Mouse (Mus musculus) intestine, embryonic 14.5 days (tissue): ENCODE data around the gene Igf1r. TPM values are rescaled to one million over a fixed set of nuclear protein-coding genes. Genes with fewer than 3 reads are reported as not detected.
A peak's percentile ranks its signal among the peaks of the same experiment; 100 is the strongest.

Source experiments
- ATAC-seq: fragments of 200-750 bp; cut with Nextera tagmentation; replicated peaks from 2 replicates; pipeline ENCODE4 v1.8.0; 2017; ENCODE audit warnings: low read depth, moderate number of reproducible peaks, moderate TSS enrichment, moderate library complexity; ENCODE audit not compliant: low FRiP score, low TSS enrichment
- DNase-seq: peaks from one replicate; pipeline ENCODE4 v3.0.0-alpha.2; 2018; ENCODE audit warnings: low spot score
- H3K27ac ChIP-seq: fragments of 300-500 bp; sonication (generic); 2 replicates; pipeline ENCODE4 v1.5.1; 2014; ENCODE audit warnings: low read depth, mild to moderate bottlenecking, control low read depth
- H3K27me3 ChIP-seq: fragments of 300-500 bp; sonication (generic); replicated peaks from 2 replicates; pipeline ENCODE4 v1.6.1; 2014; ENCODE audit warnings: low read length, control low read depth; ENCODE audit not compliant: control insufficient read depth, insufficient read depth
- H3K36me3 ChIP-seq: fragments of 300-500 bp; sonication (generic); 2 replicates; pipeline ENCODE4 v1.6.1; 2014; ENCODE audit warnings: low read length, control low read depth; ENCODE audit not compliant: control insufficient read depth, insufficient read depth
- H3K4me1 ChIP-seq: fragments of 300-500 bp; sonication (generic); replicated peaks from 2 replicates; pipeline ENCODE4 v1.6.1; 2014; ENCODE audit warnings: low read length, control low read depth, mixed read lengths; ENCODE audit not compliant: control insufficient read depth, insufficient read depth
- H3K4me2 ChIP-seq: fragments of 300-500 bp; sonication (generic); 2 replicates; pipeline ENCODE4 v1.6.1; 2014; ENCODE audit warnings: low read length
- H3K4me3 ChIP-seq: fragments of 300-500 bp; sonication (generic); 2 replicates; pipeline ENCODE4 v1.5.1; 2014; ENCODE audit warnings: low read depth, low read length, control low read depth, mixed read lengths
- H3K9ac ChIP-seq: fragments of 300-500 bp; sonication (generic); 2 replicates; pipeline ENCODE4 v1.6.1; 2014; ENCODE audit warnings: mild to moderate bottlenecking, low read length
- H3K9me3 ChIP-seq: fragments of 300-500 bp; sonication (generic); 2 replicates; pipeline ENCODE4 v1.6.1; 2016; ENCODE audit warnings: low read length, control low read depth; ENCODE audit not compliant: control insufficient read depth
- WGBS: fragments of 180-500 bp; shearing (Covaris S2); extraction: QIAGEN DNeasy Blood & Tissue Kit; methylation state at CpG from one replicate; pipeline ENCODE4 v1.1.7; 2014; 5-methylcytosine and 5-hydroxymethylcytosine counted together
- polyA plus RNA-seq: library from polyadenylated mRNA; unstranded; fragments of >200 nt; fragmentation: Nextera tagmentation; extraction: Ambion mirVana; gene quantifications from 2 replicates; pipeline ENCODE4 v1.2.1, GENCODE M21; 2014

The Igf1r gene
- polyA plus RNA-seq, 1 experiment from 2014 or later = 18.4 TPM

- Histone ChIP-seq H3K27ac (no peak overlapping the region), H3K4me3 (no peak overlapping the region), H3K9me3 (no peaks in the 10 kb centered on the region), H3K36me3 (peaks cover 42% of the 10 kb centered on the region), H3K4me1 (0 out of 2 replicates have a peak, but pooled peaks cover 6% of the 10 kb centered on the region), H3K9ac (no peak overlapping the region), H3K27me3 (no peaks in the 10 kb centered on the region), H3K4me2 (no peak overlapping the region)
- WGBS = 87% methylated on average over 9 of the region's 9 CpGs
- no peak for DNase-seq
- ATAC-seq = no peak
Measured at GRCm38 (mm10) chr7:68225427-68226054, 272.9 kb downstream of the Igf1r start.

DNA sequence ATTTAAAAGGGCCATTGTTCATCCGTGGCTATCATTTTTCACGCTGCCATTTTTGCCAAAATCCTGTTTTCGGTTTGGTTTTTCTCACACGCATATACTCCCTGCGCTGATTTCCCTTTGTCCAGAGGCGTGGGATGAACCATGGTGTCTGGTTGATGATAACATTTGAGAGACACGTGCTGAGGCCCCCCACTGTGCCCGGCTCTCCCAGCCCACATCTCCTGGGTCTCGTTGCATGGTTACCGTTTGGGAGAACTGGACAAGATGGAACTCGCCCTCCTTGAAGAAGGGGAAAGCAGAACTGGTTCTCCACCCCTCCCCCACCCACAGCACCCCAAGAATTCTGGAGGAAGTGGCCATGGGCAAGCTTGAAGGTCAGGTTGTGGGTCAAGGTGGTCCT lies 274.4 kb downstream of the Igf1r start:
- no peaks in the 10 kb centered on the region for H3K9me3 ChIP-seq
- 0 out of 2 replicates have a peak, but pooled peaks cover 6% of the 10 kb centered on the region for H3K4me1 ChIP-seq
- DNase-seq = no peak
- no peaks in the 10 kb centered on the region for H3K27me3 ChIP-seq
- no peak overlapping the region for H3K27ac ChIP-seq
- peaks cover 49% of the 10 kb centered on the region for H3K36me3 ChIP-seq
- H3K4me3 ChIP-seq = no peak overlapping the region
- H3K4me2 ChIP-seq = no peak overlapping the region
- no peak overlapping the region for H3K9ac ChIP-seq
- 91% methylated on average over 11 of the region's 11 CpGs for whole genome bisulfite sequencing
- no peak for ATAC-seq

DNA sequence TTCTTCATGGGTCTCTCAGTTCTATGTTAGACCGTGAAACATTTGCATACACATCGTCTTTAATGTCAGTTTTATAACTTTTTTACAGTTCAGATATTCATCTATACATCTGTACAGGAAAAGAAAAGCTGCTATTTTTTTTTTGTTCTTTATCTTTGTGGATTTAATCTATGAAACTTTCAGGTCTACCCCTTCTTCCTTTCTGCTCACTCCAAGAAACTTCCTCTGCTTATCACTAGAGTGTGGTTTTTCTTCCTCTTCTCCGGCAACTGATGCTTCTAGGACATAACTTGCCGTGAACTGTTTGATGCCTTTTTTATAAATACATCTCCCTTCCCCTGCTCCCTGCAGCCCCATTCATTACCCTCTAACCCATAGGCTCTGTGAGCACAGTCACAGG lies 275.0 kb downstream of the Igf1r start:
- Histone ChIP-seq H3K9ac (no peak overlapping the region), H3K36me3 (peaks cover 49% of the 10 kb centered on the region), H3K4me2 (no peak overlapping the region), H3K27ac (no peak overlapping the region), H3K4me3 (no peak overlapping the region), H3K27me3 (no peaks in the 10 kb centered on the region), H3K9me3 (no peaks in the 10 kb centered on the region), H3K4me1 (0 out of 2 replicates have a peak, but pooled peaks cover 6% of the 10 kb centered on the region)
- no peak for DNase-seq
- no peak for ATAC-seq
- 81% methylated on average over 4 of the region's 4 CpGs for WGBS

DNA sequence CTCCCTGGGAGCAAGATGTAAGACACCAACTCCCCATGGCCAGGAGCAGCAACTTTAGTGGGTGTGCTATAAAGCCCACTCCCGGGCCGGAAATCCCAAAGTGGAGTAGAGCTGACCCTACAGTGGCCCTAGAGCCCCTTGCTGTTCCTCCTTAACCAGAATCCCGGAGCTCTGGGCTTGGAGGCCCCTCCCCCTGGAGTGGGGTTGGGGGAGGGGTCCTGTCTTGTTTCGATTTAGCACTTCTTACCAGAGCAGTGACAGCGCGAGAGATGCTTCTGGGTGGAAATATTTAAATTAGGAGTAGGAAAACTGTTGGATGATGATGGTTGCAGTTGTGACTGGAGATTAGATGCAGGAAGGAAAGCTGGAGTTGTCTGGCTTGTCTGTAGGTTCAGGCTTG lies 275.9 kb downstream of the Igf1r start:
- H3K9me3 ChIP-seq = no peaks in the 10 kb centered on the region
- 50% methylated on average over 6 of the region's 6 CpGs for WGBS
- 0 out of 2 replicates have a peak, but pooled peaks cover 6% of the 10 kb centered on the region for H3K4me1 ChIP-seq
- H3K4me2 ChIP-seq = no peak overlapping the region
- no peak overlapping the region for H3K4me3 ChIP-seq
- H3K27me3 ChIP-seq = no peaks in the 10 kb centered on the region
- H3K36me3 ChIP-seq = peaks cover 49% of the 10 kb centered on the region
- ATAC-seq (no peak), DNase-seq (no peak)
- no peak overlapping the region for H3K9ac ChIP-seq
- no peak overlapping the region for H3K27ac ChIP-seq

GRCm38 (mm10) chr7:68230831-68231230 lies 278.2 kb downstream of the Igf1r start:
- peaks cover 36% of the 10 kb centered on the region for H3K36me3 ChIP-seq
- WGBS = 91% methylated on average over 9 of the region's 9 CpGs

GRCm38 (mm10) chr7:68232521-68232920 lies 279.9 kb downstream of the Igf1r start:
- H3K27me3 ChIP-seq = no peaks in the 10 kb centered on the region

More at GRCm38 (mm10) chr7:68230831-68231230, 278.2 kb downstream of the Igf1r start:
- no peaks in the 10 kb centered on the region for H3K9me3 ChIP-seq
- H3K4me3 ChIP-seq = no peak overlapping the region
- H3K4me2 ChIP-seq = no peak overlapping the region
- ATAC-seq = no peak
- H3K27ac ChIP-seq = no peak overlapping the region
- no peaks in the 10 kb centered on the region for H3K27me3 ChIP-seq
- no peak for DNase-seq
- no peak overlapping the region for H3K9ac ChIP-seq
- H3K4me1 ChIP-seq = peaks cover 9% of the 10 kb centered on the region

GRCm38 (mm10) chr7:68233619-68234223 lies 281.1 kb downstream of the Igf1r start:
- H3K27ac ChIP-seq = no peak overlapping the region

More at GRCm38 (mm10) chr7:68232521-68232920, 279.9 kb downstream of the Igf1r start:
- no peaks in the 10 kb centered on the region for H3K9me3 ChIP-seq
- H3K27ac ChIP-seq = no peak overlapping the region
- peaks cover 20% of the 10 kb centered on the region; the same call in 1 of the 2 replicates for H3K36me3 ChIP-seq
- H3K9ac ChIP-seq = no peak overlapping the region
- peaks cover 9% of the 10 kb centered on the region for H3K4me1 ChIP-seq
- DNase-seq (no peak), ATAC-seq (no peak)
- 92% methylated on average over 5 of the region's 5 CpGs for WGBS
- no peak overlapping the region for H3K4me2 ChIP-seq
- H3K4me3 ChIP-seq = no peak overlapping the region

GRCm38 (mm10) chr7:68236817-68237216 lies 284.2 kb downstream of the Igf1r start:
- DNase-seq = no peak
- no peak overlapping the region for H3K4me3 ChIP-seq
- H3K9ac ChIP-seq = no peak overlapping the region
- H3K9me3 ChIP-seq = no peaks in the 10 kb centered on the region
- H3K4me1 ChIP-seq = peaks cover 6% of the 10 kb centered on the region
- no peak for ATAC-seq
- no peaks in the 10 kb centered on the region for H3K36me3 ChIP-seq
- H3K27ac ChIP-seq = no peak overlapping the region
- H3K27me3 ChIP-seq = no peaks in the 10 kb centered on the region
- no peak overlapping the region for H3K4me2 ChIP-seq
- WGBS = 84% methylated on average over 8 of the region's 8 CpGs

More at GRCm38 (mm10) chr7:68233619-68234223, 281.1 kb downstream of the Igf1r start:
- H3K4me2 ChIP-seq = 0 out of 2 replicates have a peak overlapping the region, but pooled peaks have one; percentile 5
- no peak overlapping the region for H3K4me3 ChIP-seq
- 20% methylated on average over 13 of the region's 13 CpGs for WGBS
- H3K36me3 ChIP-seq = peaks cover 16% of the 10 kb centered on the region; the same call in 1 of the 2 replicates
- H3K9ac ChIP-seq = no peak overlapping the region
- ATAC-seq = 0 out of 2 replicates have a peak, but pooled peaks have one; percentile 48
- no peaks in the 10 kb centered on the region for H3K9me3 ChIP-seq
- DNase-seq = no peak
- no peaks in the 10 kb centered on the region for H3K27me3 ChIP-seq
- H3K4me1 ChIP-seq = peaks cover 6% of the 10 kb centered on the region
